Mouse (Mus musculus) neural tube, embryonic 15.5 days (tissue): ENCODE results near the gene Tmem59. TPM values are rescaled to one million over a fixed set of nuclear protein-coding genes. Genes with fewer than 3 reads are reported as not detected.
A peak's percentile ranks its signal among the peaks of the same experiment; 100 is the strongest.

Experiments used
- ATAC-seq: fragments of 200-750 bp; cut with Nextera tagmentation; 2 replicates; pipeline ENCODE4 v1.8.0; 2017; ENCODE audit warnings: mild to moderate bottlenecking, moderate TSS enrichment, moderate library complexity; ENCODE audit not compliant: low FRiP score
- H3K27ac ChIP-seq: fragments of 300-500 bp; sonication (generic); replicated peaks from 2 replicates; pipeline ENCODE4 v1.5.1; 2015; ENCODE audit warnings: mild to moderate bottlenecking, inconsistent platforms
- H3K27me3 ChIP-seq: fragments of 300-500 bp; sonication (generic); replicated peaks from 2 replicates; pipeline ENCODE4 v1.6.1; 2015; ENCODE audit warnings: inconsistent platforms
- H3K36me3 ChIP-seq: fragments of 300-500 bp; sonication (generic); 2 replicates; pipeline ENCODE4 v1.6.1; 2015; ENCODE audit warnings: inconsistent platforms
- H3K4me1 ChIP-seq: fragments of 300-500 bp; sonication (generic); 2 replicates; pipeline ENCODE4 v1.6.1; 2015; ENCODE audit warnings: inconsistent platforms
- H3K4me2 ChIP-seq: fragments of 300-500 bp; sonication (generic); 2 replicates; pipeline ENCODE4 v1.6.1; 2015; ENCODE audit warnings: inconsistent platforms, mild to moderate bottlenecking, moderate library complexity
- H3K4me3 ChIP-seq: fragments of 300-500 bp; sonication (generic); replicated peaks from 2 replicates; pipeline ENCODE4 v1.5.1; 2015; ENCODE audit warnings: mild to moderate bottlenecking, inconsistent platforms
- H3K9ac ChIP-seq: fragments of 300-500 bp; sonication (generic); replicated peaks from 2 replicates; pipeline ENCODE4 v1.6.1; 2015; ENCODE audit warnings: mild to moderate bottlenecking, inconsistent platforms
- H3K9me3 ChIP-seq: fragments of 300-500 bp; sonication (generic); replicated peaks from 2 replicates; pipeline ENCODE4 v1.6.1; 2016; ENCODE audit warnings: inconsistent platforms
- WGBS: fragments of 180-500 bp; shearing (Covaris S2); methylation state at CpG from one replicate; pipeline ENCODE4 v1.1.7; 2015; ENCODE audit warnings: mixed read lengths; 5-methylcytosine and 5-hydroxymethylcytosine counted together
- polyA plus RNA-seq: library from polyadenylated mRNA; unstranded; fragments of >200 nt; fragmentation: Nextera tagmentation; extraction: Ambion mirVana; gene quantifications from 2 replicates; pipeline ENCODE4 v1.2.1, GENCODE M21; 2015

Gene Tmem59
- polyA plus RNA-seq, 1 experiment from 2014 or later = 391 TPM

GRCm38 (mm10) chr4:107246040-107246439 lies 67.8 kb downstream of the Tmem59 start:
- H3K4me2 ChIP-seq = no peak overlapping the region
- no peaks in the 10 kb centered on the region for H3K9me3 ChIP-seq
- ATAC-seq = no peak
- H3K27me3 ChIP-seq = no peaks in the 10 kb centered on the region
- WGBS = 82% methylated on average over 1 of the region's 1 CpGs
- peaks cover 20% of the 10 kb centered on the region for H3K36me3 ChIP-seq
- no peak overlapping the region for H3K4me3 ChIP-seq
- H3K4me1 ChIP-seq = peaks cover 50% of the 10 kb centered on the region
- H3K27ac ChIP-seq = no peak overlapping the region
- H3K9ac ChIP-seq = no peak overlapping the region

DNA sequence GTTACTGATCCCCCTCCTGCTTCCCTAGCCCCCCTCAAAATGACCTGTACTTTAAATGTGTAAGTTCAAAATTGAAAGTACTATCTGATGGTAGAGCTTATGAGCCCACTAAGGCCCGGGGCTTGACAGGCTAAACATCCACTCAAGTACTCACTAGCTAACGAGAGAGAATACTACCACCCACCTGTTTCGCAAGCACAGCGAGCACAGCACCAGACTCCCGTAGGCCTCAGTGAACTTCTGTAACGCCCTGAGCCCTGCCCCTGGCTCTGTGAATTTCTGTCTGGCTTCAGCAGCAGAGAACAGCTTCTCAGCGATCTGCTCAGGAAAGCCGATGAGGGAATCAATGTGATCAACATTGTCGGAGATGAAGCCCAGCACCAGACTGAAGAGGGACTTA lies 68.9 kb downstream of the Tmem59 start:
- no peak overlapping the region for H3K4me2 ChIP-seq
- no peaks in the 10 kb centered on the region for H3K27me3 ChIP-seq
- 90% methylated on average over 9 of the region's 9 CpGs for WGBS
- H3K36me3 ChIP-seq = peaks cover 11% of the 10 kb centered on the region
- ATAC-seq = no peak
- H3K27ac ChIP-seq = no peak overlapping the region
- peaks cover 59% of the 10 kb centered on the region for H3K4me1 ChIP-seq
- no peak overlapping the region for H3K4me3 ChIP-seq
- H3K9ac ChIP-seq = no peak overlapping the region
- H3K9me3 ChIP-seq = no peaks in the 10 kb centered on the region

DNA sequence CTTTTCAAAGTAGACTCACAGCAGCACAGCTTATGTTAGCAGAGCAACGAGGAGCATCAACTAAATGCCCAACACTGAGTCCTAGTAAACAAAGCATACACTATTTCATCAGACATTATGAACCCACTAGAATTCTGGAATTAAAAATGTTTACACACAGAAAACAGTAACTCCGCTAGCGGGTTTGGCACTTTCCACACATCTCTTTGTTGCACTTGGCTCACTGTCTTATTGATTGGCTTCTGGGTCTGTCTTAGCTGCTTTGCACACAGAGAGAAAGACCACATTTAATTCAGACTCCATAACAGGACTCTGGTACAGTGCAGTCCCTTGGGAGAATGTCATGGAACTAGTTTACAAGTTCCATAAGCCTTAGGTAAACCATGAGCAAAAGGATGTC lies 69.9 kb downstream of the Tmem59 start:
- Histone ChIP-seq H3K27me3 (no peaks in the 10 kb centered on the region), H3K4me2 (no peak overlapping the region), H3K4me1 (peaks cover 61% of the 10 kb centered on the region), H3K9ac (no peak overlapping the region), H3K27ac (no peak overlapping the region), H3K4me3 (no peak overlapping the region), H3K36me3 (peaks cover 5% of the 10 kb centered on the region), H3K9me3 (no peaks in the 10 kb centered on the region)
- ATAC-seq = no peak
- 77% methylated on average over 3 of the region's 3 CpGs for WGBS

DNA sequence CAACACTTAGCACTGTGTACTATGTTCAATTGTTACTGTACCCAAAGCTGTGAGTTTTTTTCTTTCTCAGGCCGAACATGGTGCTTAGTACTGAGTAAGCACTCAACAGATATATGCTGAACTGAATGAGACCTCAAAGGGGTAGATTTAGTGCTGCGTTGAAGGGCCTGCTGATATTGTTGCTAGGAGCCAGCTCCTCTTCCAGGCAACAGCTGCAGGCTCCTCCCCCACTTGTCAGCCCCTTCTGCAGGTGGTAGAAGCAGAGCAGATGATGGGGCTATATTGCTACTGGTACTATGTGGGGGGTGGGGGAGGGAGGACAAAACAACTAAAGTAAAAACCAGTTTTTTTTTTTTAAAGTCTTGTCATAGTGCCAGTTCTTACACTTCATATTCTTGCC lies 71.3 kb downstream of the Tmem59 start:
- Histone ChIP-seq H3K36me3 (peaks cover 3% of the 10 kb centered on the region; the same call in 1 of the 2 replicates), H3K4me2 (0 out of 2 replicates have a peak overlapping the region, but pooled peaks have one; percentile 5), H3K9ac (no peak overlapping the region), H3K4me3 (no peak overlapping the region), H3K9me3 (no peaks in the 10 kb centered on the region), H3K4me1 (peaks cover 51% of the 10 kb centered on the region), H3K27me3 (no peaks in the 10 kb centered on the region), H3K27ac (peak overlapping the region; percentile 54; the same call in 1 of the 2 replicates)
- 19% methylated on average over 2 of the region's 2 CpGs for WGBS
- ATAC-seq = no peak

GRCm38 (mm10) chr4:107250494-107250893 lies 72.3 kb downstream of the Tmem59 start:
- Histone ChIP-seq H3K36me3 (peaks cover 3% of the 10 kb centered on the region; the same call in 1 of the 2 replicates), H3K27me3 (no peaks in the 10 kb centered on the region), H3K4me3 (no peak overlapping the region), H3K4me2 (no peak overlapping the region), H3K27ac (no peak overlapping the region), H3K9me3 (no peaks in the 10 kb centered on the region), H3K9ac (no peak overlapping the region), H3K4me1 (peaks cover 52% of the 10 kb centered on the region)
- no peak for ATAC-seq
- 28% methylated on average over 4 of the region's 4 CpGs for WGBS

Other genes starting within 250 kb of the Tmem59 start
- 84.9 and 85.5 TPM in 2 replicates for gene Mrpl37, start 111.5 kb upstream of the Tmem59 start, polyA plus RNA-seq
- 4.4 and 4.7 TPM in 2 replicates for gene Cyb5rl, start 111.4 kb upstream of the Tmem59 start, polyA plus RNA-seq
- not detected in 2 replicates for gene Cdcp2, start 81.5 kb upstream of the Tmem59 start, polyA plus RNA-seq
- 17.7 and 36.3 TPM in 2 replicates for gene Tceanc2, start 717 bp downstream of the Tmem59 start, polyA plus RNA-seq
- not detected in 2 replicates for gene Ldlrad1, start 30.8 kb downstream of the Tmem59 start, polyA plus RNA-seq
- 54.6 and 63.7 TPM in 2 replicates for gene Lrrc42, start 75.1 kb downstream of the Tmem59 start, polyA plus RNA-seq
- gene Hspb11, start 75.2 kb downstream of the Tmem59 start, polyA plus RNA-seq = 40.6 and 41.8 TPM in 2 replicates
- 1.3 TPM in 1 of 2 replicates, not detected in the other for gene Dio1, start 128.8 kb downstream of the Tmem59 start, polyA plus RNA-seq
- 68.4 and 73.1 TPM in 2 replicates for gene Yipf1, start 136.0 kb downstream of the Tmem59 start, polyA plus RNA-seq
- 17.1 and 20.5 TPM in 2 replicates for gene Ndc1, start 189.4 kb downstream of the Tmem59 start, polyA plus RNA-seq